Mouse (Mus musculus) myocyte (in vitro differentiated cells): ENCODE results near the gene Lyrm7.

Experiments
- POLR2A ChIP-seq: IDR thresholded peaks from one replicate; pipeline ENCODE4 v1.6.1; 2011; ENCODE audit warnings: low read depth, mild to moderate bottlenecking, control low read depth, moderate library complexity; ENCODE audit not compliant: insufficient read length
- TCF12 ChIP-seq: IDR thresholded peaks from one replicate; pipeline ENCODE4 v1.6.1; 2011; ENCODE audit warnings: mild to moderate bottlenecking, control low read depth; ENCODE audit not compliant: poor library complexity, insufficient read depth, severe bottlenecking

- TF ChIP-seq POLR2A (no peak), TCF12 (no peak)
These were observed 45.1 kb downstream of the Lyrm7 start for GRCm38 (mm10) chr11:54815659-54816058.
